Mouse (Mus musculus) forelimb bud, embryonic 11.5 days (tissue): ENCODE measurements at regions not wholly inside any gene's neighbourhood (a gene's known extent, or its start where the extent isn't known, plus 50 kb on each side); places are given as distances from the start of the nearest gene placed in this dataset.

Experiments
- DNase-seq: peaks from one replicate; pipeline ENCODE4 v3.0.0-alpha.2; 2012; ENCODE audit warnings: low read depth, low spot score

DNA sequence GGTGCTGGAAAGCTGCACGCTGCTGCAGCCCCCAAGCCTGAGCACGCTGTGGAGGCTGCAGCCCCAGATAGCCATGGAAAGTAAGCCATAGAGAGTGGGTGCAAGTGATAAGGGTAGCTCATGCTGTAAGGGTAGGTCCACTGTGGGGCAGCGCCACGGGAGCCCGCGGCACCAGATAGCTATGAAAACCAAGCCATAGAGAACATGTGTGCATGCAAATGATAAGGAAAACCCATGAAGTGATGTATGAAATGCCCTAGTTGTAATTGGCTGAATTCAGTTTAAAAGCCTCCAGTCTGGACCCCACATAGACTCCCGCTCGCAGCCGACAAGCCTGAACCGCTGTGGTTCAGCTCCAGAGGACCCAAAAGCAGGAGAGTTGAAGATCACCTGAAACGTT, 58.8 kb upstream of the L3mbtl3 start:
- DNase-seq, result no peak

DNA sequence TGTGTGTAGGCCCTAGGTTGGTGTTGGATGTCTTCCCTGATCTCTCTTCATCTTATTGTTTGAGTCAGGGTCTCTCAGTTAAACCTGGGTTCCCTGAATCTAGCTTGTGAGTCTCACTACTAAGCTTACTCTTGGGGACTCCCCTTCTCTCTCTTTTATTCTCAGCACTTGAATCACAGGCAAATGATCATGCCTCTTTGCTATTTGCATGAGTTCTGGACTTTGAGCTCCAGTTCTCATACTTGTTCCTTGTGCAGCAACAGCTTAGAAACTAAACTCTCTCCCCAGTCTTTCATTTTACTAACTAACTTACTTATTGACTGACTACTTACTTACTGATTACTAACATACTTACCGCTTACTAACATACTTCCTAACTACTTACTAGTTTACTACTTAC, 64.9 kb upstream of the L3mbtl3 start:
- DNase-seq, result no peak

DNA sequence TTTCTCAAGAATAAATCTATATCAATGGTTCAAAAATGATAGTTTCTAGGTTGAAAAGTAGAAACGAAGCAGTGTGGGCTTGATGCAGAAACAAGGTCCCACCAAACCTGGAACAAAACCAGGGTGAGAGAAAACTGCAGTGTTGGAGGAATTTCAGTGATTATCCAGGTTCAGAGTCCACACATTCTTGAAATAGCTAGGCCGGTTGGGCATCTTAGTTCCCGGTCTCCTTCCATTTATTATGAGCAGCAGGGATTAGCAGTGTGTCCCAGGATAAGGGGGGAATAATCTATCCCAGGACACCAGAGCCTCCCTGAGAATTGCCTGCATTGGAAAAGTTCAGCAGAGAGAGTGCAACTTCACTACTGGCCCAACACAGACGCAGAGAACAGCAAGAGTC, 108.5 kb upstream of the L3mbtl3 start:
- DNase-seq, result no peak

DNA sequence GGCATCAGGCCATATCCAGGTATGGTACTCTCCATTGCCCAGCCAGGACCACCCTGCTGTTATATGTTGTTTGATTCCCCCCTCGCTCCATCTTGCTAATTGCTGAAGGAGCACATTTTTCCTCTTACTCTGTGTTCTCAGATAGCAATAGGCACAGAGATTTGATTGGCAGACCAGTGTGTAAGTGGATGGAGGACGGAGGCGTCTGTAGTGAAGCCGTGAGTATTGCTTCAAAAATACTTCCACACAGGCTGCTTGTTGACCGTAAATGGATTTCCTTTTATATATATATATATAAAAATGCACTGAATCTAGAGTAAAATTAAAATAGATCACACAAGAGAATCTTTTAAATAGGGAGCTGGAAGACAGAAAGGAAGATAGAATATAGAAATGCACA, 115.6 kb upstream of the L3mbtl3 start:
- DNase-seq, result no peak

DNA sequence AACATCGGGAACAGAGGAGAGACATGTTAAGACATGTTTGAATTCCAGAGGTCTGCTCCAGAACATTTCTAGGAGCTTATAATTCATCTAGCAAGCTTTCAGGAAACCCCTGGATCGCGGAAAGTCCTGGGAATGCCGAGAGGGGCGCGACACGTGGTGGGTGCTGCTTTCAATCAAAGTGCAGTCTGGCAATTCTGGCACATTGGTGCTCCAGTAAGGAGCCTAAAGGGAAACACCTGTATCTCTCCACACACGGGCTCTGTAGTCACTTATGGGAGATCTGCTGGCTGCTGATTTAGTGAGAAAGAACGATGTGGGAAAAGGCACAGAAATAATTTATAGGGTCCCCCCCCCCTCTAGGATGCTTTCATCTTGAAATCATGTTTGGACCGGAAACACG, 116.4 kb upstream of the L3mbtl3 start:
- peak; percentile 65 for DNase-seq

DNA sequence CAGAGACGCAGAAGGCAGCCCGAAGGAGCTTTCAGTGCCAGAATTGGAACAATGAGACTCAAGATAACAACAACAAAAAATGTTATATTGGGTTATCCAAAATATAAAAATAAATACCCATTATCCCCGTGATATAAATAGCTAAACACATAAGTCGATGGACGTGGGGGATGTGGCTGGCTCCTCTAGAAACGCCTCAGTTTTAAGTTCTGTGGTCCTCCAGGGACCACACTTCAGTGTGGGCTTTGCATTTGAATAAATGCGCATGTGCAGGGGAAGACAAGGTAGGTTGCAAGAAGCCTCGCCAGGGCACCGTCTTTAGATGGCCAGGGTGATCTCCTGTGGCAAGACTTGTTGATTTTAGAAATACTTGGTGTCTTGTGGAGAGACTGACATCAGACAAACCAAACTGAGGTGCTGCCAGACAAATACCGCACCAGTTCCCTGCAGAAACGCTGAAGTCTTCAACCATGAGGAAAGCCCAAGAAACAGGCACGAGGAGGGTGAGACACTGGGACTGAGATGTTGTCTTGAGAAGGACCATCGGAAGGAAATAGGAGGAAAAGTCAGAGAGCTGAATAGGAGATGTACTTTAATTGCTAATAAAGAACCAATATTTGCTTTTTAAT, 117.2 kb upstream of the L3mbtl3 start:
- no peak for DNase-seq

DNA sequence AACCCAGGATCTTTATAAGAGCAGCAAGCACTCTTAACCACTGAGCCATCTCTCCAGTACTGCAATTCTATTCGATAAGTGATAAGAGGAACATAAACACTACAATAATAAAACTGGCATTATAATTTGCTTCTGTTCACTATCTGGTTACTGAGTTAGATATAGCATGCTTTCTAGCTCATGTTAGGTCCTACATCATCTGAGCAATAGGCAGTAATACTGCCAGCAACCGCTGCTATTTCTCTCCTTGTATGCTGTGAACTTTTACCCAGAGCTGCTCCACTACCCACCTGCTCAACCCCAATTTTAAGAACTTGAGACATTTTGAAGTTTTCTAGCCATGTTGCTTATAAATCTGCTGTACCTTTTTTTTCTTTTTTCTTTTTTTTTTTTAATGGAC, 118.0 kb upstream of the L3mbtl3 start:
- DNase-seq, result no peak

DNA sequence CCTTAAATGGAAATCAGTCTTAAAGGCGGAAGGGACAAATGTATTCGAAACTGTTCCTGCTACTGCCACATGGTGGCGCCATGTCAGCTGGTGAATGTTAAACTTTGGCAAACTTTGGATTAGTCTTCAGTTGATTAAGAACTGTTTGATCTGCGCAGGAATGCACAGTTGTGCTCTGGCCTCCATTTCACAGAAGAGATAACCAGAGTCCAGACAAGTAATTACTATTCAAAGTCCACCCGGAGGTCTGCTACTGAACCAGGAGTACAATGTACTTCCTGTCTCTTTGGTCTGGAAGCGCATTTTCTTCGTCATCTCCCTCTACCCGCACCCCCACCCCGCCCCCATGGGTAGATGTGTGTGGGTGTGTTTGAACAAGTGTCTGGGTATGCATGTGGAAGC, 118.6 kb upstream of the L3mbtl3 start:
- peak; percentile 45 for DNase-seq

DNA sequence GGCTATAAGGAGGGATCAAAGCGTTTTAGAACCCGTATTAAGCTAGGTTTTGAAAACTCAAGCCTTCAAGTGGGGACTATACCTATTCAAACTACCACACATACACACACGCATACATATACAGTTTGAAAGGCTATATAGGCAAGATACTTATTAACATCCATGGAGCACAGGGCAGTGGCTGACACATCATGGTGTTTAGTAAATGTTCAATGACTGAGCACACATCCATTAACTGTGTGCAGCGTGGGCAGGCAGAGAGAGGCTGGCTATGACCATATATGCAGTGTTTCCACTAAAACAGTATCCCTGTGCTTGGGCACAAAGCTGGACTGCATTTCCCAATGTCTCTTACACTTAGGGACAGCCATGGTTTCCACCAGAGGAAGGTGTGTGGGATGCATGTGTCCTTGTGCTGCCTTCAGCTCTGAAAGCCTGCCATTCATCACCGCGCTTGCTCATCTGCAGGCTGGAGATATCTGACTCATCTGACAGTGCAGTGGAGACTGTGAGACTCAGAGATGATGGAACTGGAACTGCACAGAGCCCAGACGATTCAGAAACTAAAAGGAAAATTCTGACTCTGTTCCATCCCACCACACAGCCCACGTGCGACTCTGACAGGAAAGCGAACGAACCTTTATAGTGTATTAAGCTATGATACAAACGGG, 124.6 kb upstream of the L3mbtl3 start:
- no peak for DNase-seq

DNA sequence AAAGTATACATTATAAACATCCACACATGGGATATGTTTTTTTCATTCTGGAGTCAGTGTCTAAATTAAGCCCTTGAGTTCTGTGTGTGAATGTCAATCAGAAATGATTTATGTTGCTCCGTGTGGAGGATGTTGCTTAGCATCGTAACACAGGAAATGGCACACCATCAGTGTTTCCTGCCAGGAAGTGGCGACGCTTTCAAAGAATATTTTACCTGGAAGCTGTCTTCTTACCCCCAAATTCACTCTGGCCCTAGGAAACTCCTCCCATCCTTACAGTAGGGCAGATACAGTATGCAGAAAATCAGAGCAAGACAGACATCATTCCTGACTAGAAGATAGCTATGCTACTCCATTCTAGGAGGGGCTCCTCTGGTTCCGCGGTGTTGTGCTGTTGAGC, 145.1 kb upstream of the L3mbtl3 start:
- DNase-seq, result peak; percentile 9

DNA sequence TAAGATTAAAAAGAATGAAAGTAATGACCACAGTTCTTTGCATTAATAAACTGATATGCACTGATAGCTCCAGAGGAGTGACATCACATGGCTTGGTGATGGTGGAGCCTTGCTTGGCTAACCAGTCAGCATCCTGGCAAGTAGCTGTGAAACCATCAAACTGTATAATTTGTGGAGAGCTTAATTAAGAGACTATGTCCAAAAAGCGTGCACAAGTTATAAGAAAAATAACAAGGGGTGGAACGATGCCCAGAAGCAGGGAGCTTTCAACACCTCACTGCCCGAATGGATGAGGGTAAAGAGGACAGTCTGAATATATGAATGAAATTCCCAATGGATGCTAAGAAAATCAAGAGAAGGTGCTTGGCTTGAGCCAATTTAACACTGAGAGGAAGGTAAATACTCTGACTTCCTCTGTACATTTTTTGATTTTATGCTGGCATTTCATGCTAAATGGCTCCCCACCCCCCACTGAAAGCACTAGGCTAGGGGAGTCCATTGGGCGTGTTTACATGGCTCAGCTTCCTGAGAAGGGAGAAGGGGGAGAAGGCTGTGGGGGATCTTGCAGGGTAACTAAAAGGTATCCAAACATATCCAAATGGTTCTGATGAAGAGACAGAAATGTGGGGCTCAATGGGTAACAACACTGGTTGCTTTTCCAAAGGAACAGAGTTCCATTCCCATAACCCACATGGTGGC, 150.2 kb upstream of the L3mbtl3 start:
- no peak for DNase-seq

DNA sequence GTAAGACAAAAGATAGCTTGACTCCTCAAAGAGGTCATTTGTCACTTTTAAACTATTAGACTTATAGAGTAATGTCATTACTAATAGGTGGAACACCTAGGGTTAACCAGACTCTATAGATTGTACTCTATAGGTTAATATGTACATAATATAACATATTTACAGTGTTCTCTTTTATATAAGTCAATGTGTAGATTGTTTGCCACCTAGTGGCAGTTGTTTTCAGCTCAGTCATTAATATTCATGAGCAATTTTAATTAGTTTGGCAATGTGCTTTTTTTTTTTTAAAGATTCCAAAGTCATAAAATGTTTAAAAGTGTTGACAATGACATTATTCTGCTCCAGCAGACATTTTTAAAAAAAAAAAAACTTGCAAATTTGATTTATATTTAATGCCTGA, 164.4 kb upstream of the L3mbtl3 start:
- no peak for DNase-seq

DNA sequence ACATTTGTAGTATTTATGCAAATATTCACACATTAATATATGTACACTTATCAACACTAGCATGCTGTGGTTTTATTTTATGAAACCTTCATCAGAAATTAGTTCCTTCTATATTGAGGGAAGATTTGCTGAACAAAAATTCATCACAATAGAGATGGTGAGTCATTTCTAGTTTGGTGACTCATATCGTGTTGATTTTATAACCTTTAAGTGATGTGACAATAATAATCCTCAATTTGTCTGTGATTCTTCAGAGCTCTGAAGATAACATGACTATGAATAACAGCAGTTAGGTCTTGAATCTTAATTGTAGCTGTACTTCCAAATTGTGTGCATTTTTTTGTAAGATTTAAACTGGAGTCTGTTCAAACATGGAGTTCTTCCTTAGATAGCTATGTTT, 168.3 kb upstream of the L3mbtl3 start:
- DNase-seq, result no peak

DNA sequence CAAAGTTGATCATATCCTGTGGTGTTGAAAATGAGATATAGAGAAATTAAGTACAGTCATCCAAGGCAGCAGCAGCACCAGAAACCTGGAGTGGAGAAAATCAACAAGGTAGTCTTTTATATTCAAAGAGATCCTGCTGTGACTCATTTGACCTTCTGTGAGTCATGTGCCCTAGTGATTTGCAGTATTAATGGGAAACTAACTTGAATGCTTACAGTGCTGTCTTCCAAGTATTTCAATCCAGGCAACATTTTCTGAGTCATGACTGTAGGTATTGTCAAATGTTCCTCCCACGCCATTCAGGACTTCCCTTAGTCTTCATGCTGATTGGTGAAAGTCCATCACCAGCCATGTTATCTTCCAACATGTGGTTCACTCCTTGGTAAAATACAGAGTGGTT, 169.0 kb upstream of the L3mbtl3 start:
- DNase-seq, result no peak

DNA sequence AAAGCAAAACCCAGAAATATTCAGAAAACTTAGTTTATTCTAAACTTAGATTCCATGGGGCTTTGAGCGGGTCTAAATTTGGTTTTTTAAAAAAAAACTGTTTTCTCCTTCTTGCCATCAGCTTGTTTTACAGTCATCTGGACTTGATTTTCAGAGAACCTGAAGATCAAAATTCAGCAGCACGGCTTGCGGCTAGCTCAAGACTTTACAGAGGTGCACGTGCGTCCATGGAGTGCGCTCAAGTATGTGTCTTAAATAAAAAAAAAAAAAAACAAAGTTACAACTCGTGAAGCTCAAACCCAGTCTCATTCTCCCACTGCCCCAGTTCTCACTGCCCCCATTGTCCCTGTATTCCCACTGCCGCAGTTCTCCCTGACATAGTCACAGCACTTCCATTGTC, 180.5 kb upstream of the L3mbtl3 start:
- no peak for DNase-seq

DNA sequence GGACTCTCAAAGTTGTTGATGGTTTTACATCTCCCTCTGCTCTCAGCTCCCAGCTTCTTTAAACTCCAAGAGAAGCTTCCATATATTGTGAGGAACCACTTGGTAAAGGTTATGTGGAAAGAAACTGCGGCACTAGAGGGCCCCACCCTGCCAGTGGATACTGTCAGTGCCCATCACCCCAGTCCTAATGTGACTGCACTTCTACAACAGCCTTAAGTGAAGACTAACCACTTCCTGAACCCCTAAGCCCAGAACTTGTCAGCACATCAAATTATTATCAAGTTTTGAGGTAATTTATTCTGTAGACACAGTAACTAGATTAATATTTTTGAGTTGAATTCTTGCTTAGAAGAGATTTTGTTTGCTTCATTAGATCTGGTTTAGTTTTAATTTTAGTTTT, 182.3 kb upstream of the L3mbtl3 start:
- no peak for DNase-seq

DNA sequence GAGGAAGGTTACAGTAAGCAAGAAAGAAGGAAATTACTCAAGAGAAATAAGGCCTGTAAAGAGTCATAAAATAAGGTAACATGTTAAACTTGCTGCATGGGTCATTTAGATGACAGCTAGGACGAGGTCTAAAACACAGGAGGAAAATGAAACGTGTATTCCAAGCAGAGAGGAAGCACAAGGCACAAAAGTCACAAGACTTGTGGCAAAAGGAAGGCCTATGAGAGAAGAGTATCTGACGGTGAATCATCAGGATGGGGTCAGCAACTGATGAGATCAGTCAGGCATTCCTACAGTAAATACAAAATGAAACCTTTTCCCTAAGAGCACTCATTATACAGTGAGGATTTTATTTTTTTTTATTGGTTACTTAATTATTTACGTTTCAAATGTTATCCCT, 183.6 kb upstream of the L3mbtl3 start:
- DNase-seq, result no peak

DNA sequence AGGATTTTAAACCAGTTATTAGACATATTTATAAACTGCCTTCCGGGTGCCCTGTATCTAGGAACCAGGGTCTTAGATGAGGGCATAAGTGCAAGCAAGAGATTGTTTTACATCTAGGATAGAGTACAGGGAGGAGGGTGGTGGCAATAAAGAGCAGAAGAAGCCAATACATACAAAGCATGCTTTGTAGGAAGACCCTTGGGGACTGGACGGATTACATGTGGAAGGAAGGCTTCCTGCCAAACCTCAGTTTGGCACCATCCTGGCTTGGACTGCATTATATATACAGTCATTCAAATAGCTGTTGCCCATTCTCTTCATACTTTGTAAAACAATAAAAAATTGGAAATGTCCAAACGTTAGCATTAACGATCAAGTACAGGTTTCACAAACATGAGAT, 184.7 kb upstream of the L3mbtl3 start:
- no peak for DNase-seq

DNA sequence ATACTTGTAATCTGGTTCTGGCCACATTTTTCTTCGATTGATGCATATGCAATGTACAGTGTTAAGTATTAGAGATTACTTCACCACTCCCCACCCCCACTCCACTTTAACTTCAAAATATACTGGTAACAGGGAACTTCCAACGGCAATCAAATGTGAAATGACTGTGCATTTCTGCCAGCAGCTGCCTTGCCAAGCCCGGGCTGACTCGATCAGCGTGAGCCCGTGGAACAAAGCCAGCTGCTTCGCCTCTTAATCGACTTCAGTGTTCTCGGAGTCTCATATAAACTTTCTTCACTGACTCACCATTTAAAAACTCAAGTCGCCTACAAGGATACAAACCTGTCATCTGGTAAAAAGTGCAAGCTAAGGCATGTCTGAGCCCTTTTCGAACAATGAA, 188.7 kb upstream of the L3mbtl3 start:
- DNase-seq, result no peak

DNA sequence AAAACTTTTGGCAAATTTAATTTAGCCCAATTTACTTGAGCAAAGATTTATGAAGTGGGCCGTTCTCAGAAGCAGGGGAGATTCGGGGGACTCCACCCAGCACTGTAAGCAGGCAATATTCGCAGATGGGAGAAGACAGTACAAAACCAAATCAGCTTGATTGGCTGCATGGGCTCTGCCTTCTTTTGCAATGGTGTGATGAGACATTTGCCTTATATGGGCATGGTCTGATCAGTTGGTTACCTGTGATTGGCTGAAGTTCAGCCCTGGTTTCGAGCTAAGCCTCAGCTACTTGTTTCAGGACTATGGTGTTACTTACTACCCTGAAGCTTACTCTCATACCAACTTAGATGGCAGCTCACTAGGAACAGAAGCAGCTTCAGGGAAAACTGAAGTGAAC, 185.6 kb upstream of the Arhgap18 start:
- DNase-seq, result no peak

DNA sequence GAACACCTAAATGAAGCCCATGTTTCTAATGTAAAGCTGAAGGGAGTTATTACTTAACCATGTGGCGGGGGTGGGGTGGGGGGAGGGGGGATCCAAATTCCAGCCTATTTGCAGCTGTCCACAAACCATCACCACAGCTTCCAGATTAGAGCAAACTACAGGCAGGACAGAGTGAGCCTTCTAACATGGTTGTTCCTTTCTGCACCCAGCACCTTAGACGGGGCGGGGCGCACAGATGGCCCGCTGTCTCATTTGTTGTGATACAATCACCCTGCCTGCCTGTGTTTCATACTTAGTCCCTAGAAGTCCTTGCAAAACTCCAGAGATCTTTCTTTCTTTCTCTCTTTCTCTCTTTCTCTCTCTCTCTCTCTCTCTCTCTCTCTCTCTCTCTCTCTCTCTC, 182.8 kb upstream of the Arhgap18 start:
- DNase-seq, result no peak

DNA sequence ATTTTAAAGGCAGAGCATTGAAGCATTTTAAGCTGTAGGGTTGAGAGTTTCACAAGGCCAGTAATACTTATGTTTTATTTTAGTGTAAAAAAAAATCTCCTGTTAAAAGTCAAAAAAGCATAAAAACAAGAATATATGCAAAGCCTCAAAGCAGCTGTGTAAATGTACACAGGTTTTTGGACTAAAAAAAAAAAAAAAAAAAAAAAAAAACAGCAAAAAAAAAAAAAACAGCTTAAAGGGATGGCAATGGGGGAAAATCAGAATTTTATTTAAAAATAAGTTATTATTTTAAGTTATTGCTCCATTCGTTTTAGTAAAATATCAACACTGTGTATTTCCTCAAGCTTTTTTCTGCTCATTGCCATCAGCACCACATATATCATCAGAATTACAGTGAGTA, 181.8 kb upstream of the Arhgap18 start:
- DNase-seq, result no peak

DNA sequence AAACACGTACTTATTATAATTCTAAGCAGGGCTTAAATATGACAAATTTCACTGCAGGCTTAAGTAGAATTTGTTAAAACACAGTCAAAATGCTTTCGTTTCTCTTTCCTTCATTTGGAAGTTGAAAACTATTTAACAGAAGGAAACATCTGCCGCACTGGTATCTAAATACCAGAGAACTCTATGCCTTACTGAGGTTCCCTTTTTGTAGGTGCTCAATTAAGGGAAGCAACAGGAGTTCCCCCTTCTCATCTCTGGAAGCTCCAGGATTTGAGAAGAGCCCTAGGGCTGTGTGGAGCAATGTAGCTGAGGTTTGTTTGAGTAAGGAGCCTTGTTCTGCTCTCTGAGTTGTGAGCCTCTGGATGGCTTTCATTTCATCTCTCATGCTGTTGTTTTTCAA, 177.1 kb upstream of the Arhgap18 start:
- no peak for DNase-seq
